Mouse (Mus musculus) forebrain, embryonic 11.5 days (tissue): ENCODE data around the gene Galc. TPM values are rescaled to one million over a fixed set of nuclear protein-coding genes. Genes with fewer than 3 reads are reported as not detected.

Source experiments
- ATAC-seq: fragments of 200-750 bp; cut with Nextera tagmentation; replicated peaks from 2 replicates; pipeline ENCODE4 v1.8.0; 2017; ENCODE audit warnings: moderate TSS enrichment; ENCODE audit not compliant: low FRiP score
- DNase-seq: peaks from one replicate; pipeline ENCODE4 v3.0.0-alpha.2; 2017; ENCODE audit warnings: low spot score
- H3K27ac ChIP-seq: fragments of 300-500 bp; sonication (generic); 2 replicates; pipeline ENCODE4 v1.5.1; 2014; ENCODE audit warnings: low read depth, low read length
- H3K27me3 ChIP-seq: fragments of 300-500 bp; sonication (generic); 2 replicates; pipeline ENCODE4 v1.6.1; 2014; ENCODE audit warnings: mild to moderate bottlenecking, low read length, mixed read lengths; ENCODE audit not compliant: control insufficient read depth, insufficient read depth
- H3K36me3 ChIP-seq: fragments of 300-500 bp; sonication (generic); 2 replicates; pipeline ENCODE4 v1.6.1; 2014; ENCODE audit warnings: mild to moderate bottlenecking, low read length, moderate library complexity, mixed read lengths; ENCODE audit not compliant: control insufficient read depth, insufficient read depth
- H3K4me1 ChIP-seq: fragments of 300-500 bp; sonication (generic); replicated peaks from 2 replicates; pipeline ENCODE4 v1.6.1; 2014; ENCODE audit warnings: low read length, mixed read lengths; ENCODE audit not compliant: control insufficient read depth, insufficient read depth
- H3K4me2 ChIP-seq: fragments of 300-500 bp; sonication (generic); 2 replicates; pipeline ENCODE4 v1.6.1; 2014; ENCODE audit warnings: low read depth, mild to moderate bottlenecking, low read length, moderate library complexity, mixed read lengths; ENCODE audit not compliant: severe bottlenecking
- H3K4me3 ChIP-seq: fragments of 300-500 bp; sonication (generic); 2 replicates; pipeline ENCODE4 v1.5.1; 2014; ENCODE audit warnings: low read depth, low read length
- H3K9ac ChIP-seq: fragments of 300-500 bp; sonication (generic); 2 replicates; pipeline ENCODE4 v1.6.1; 2014; ENCODE audit warnings: low read length
- H3K9me3 ChIP-seq: fragments of 300-500 bp; sonication (generic); 2 replicates; pipeline ENCODE4 v1.6.1; 2016; ENCODE audit warnings: low read length, mixed read lengths; ENCODE audit not compliant: control insufficient read depth
- WGBS: fragments of 180-500 bp; shearing (Covaris S2); extraction: QIAGEN DNeasy Blood & Tissue Kit; methylation state at CpG from one replicate; pipeline ENCODE4 v1.1.7; 2014; 5-methylcytosine and 5-hydroxymethylcytosine counted together
- polyA plus RNA-seq: library from polyadenylated mRNA; unstranded; fragments of >200 nt; fragmentation: Nextera tagmentation; extraction: Ambion mirVana; gene quantifications from 2 replicates; pipeline ENCODE4 v1.2.1, GENCODE M21; 2014

Galc gene
- 14.7 and 16.4 TPM in 2 replicates for polyA plus RNA-seq

- no peaks in the 10 kb centered on the region for H3K9me3 ChIP-seq
- peak within 1 kb of the TSS; percentile 76 for H3K4me3 ChIP-seq
- peak within 1 kb of the TSS; percentile 75 for H3K4me2 ChIP-seq
- DNase-seq (peak; percentile 91), ATAC-seq (peak; percentile 94)
- no peaks in the 10 kb centered on the region for H3K36me3 ChIP-seq
- H3K27me3 ChIP-seq: no peaks in the 10 kb centered on the region
- H3K27ac ChIP-seq: peak within 1 kb of the TSS; percentile 93
- peak within 1 kb of the TSS; percentile 94 for H3K9ac ChIP-seq
- no peaks in the 10 kb centered on the region; the same call in 1 of the 2 replicates for H3K4me1 ChIP-seq
- under 1% methylated on average over 74 of the region's 76 CpGs for WGBS
These were observed at the start of gene Galc for GRCm38 (mm10) chr12:98258845-98259517. Gene Galc (minus strand): TSS chr12:98259459.

- Histone ChIP-seq H3K27me3 (no peaks in the 10 kb centered on the region), H3K4me1 (no peaks in the 10 kb centered on the region), H3K9ac (no peak overlapping the region), H3K9me3 (no peaks in the 10 kb centered on the region), H3K4me3 (no peak overlapping the region), H3K27ac (no peak overlapping the region), H3K4me2 (no peak overlapping the region), H3K36me3 (no peaks in the 10 kb centered on the region)
- WGBS: 84% methylated on average over 7 of the region's 7 CpGs
- ATAC-seq (no peak), DNase-seq (no peak)
These were observed 48.1 kb upstream of the Galc start for GRCm38 (mm10) chr12:98307179-98307915.

- H3K27me3 ChIP-seq: no peaks in the 10 kb centered on the region
- no peak for DNase-seq
- H3K9ac ChIP-seq: no peak overlapping the region
- H3K27ac ChIP-seq: no peak overlapping the region
- ATAC-seq: no peak
- H3K4me3 ChIP-seq: no peak overlapping the region
- H3K9me3 ChIP-seq: no peaks in the 10 kb centered on the region
- no peak overlapping the region for H3K4me2 ChIP-seq
- WGBS: 50% methylated on average over 1 of the region's 1 CpGs
- H3K36me3 ChIP-seq: no peaks in the 10 kb centered on the region
- H3K4me1 ChIP-seq: no peaks in the 10 kb centered on the region
These were observed 43.8 kb upstream of the Galc start for GRCm38 (mm10) chr12:98303013-98303412.

GRCm38 (mm10) chr12:98301980-98302379 lies 42.7 kb upstream of the Galc start:
- Histone ChIP-seq H3K9ac (no peak overlapping the region), H3K4me2 (no peak overlapping the region), H3K27me3 (no peaks in the 10 kb centered on the region), H3K4me3 (no peak overlapping the region), H3K36me3 (no peaks in the 10 kb centered on the region), H3K27ac (no peak overlapping the region), H3K4me1 (no peaks in the 10 kb centered on the region), H3K9me3 (no peaks in the 10 kb centered on the region)
- no peak for ATAC-seq
- DNase-seq: no peak
- 87% methylated on average over 5 of the region's 5 CpGs for WGBS

GRCm38 (mm10) chr12:98294241-98294640 lies 35.0 kb upstream of the Galc start:
- H3K9ac ChIP-seq: no peak overlapping the region
- WGBS: 95% methylated on average over 2 of the region's 2 CpGs
- DNase-seq: no peak
- no peaks in the 10 kb centered on the region for H3K36me3 ChIP-seq
- no peak for ATAC-seq
- no peak overlapping the region for H3K4me2 ChIP-seq
- H3K4me1 ChIP-seq: no peaks in the 10 kb centered on the region
- no peaks in the 10 kb centered on the region for H3K9me3 ChIP-seq
- H3K4me3 ChIP-seq: no peak overlapping the region
- no peak overlapping the region for H3K27ac ChIP-seq
- H3K27me3 ChIP-seq: no peaks in the 10 kb centered on the region

GRCm38 (mm10) chr12:98292278-98292677 lies 33.0 kb upstream of the Galc start:
- no peaks in the 10 kb centered on the region for H3K36me3 ChIP-seq
- no peak overlapping the region for H3K27ac ChIP-seq
- H3K4me1 ChIP-seq: no peaks in the 10 kb centered on the region
- 86% methylated on average over 4 of the region's 4 CpGs for WGBS
- no peak for ATAC-seq
- no peak overlapping the region for H3K9ac ChIP-seq
- no peaks in the 10 kb centered on the region for H3K9me3 ChIP-seq
- no peak overlapping the region for H3K4me2 ChIP-seq
- H3K4me3 ChIP-seq: no peak overlapping the region
- no peak for DNase-seq
- H3K27me3 ChIP-seq: no peaks in the 10 kb centered on the region

- ATAC-seq (no peak), DNase-seq (no peak)
- Histone ChIP-seq H3K9me3 (no peaks in the 10 kb centered on the region; the same call in 1 of the 2 replicates), H3K4me3 (no peak overlapping the region), H3K4me2 (no peak overlapping the region), H3K27ac (no peak overlapping the region), H3K36me3 (no peaks in the 10 kb centered on the region), H3K27me3 (no peaks in the 10 kb centered on the region), H3K4me1 (no peaks in the 10 kb centered on the region), H3K9ac (no peak overlapping the region)
- WGBS: 87% methylated on average over 3 of the region's 3 CpGs
These were observed 31.2 kb upstream of the Galc start for GRCm38 (mm10) chr12:98290475-98290874.

- Histone ChIP-seq H3K9me3 (no peaks in the 10 kb centered on the region; the same call in 1 of the 2 replicates), H3K36me3 (no peaks in the 10 kb centered on the region), H3K9ac (no peak overlapping the region), H3K4me3 (no peak overlapping the region), H3K4me1 (no peaks in the 10 kb centered on the region), H3K4me2 (no peak overlapping the region), H3K27ac (no peak overlapping the region), H3K27me3 (no peaks in the 10 kb centered on the region)
- DNase-seq (no peak), ATAC-seq (no peak)
- WGBS: 87% methylated on average over 3 of the region's 3 CpGs
These were observed 25.2 kb upstream of the Galc start for GRCm38 (mm10) chr12:98284477-98284876.
